Mouse (Mus musculus) intestine, embryonic 16.5 days (tissue): ENCODE results near the gene Olfr1511. TPM values are rescaled to one million over a fixed set of nuclear protein-coding genes. Genes with fewer than 3 reads are reported as not detected.
"Not testable (repeated sequence)": the region's sequence is repeated elsewhere in the genome, so short reads cannot be mapped to it uniquely, and the experiment has no call there.

Experiments used
- ATAC-seq: fragments of 200-750 bp; cut with Nextera tagmentation; 2 replicates; pipeline ENCODE4 v1.8.0; 2017; ENCODE audit warnings: moderate TSS enrichment, moderate library complexity
- H3K27ac ChIP-seq: fragments of 300-500 bp; sonication (generic); 2 replicates; pipeline ENCODE4 v1.5.1; 2014; ENCODE audit warnings: mild to moderate bottlenecking, low read length
- H3K27me3 ChIP-seq: fragments of 300-500 bp; sonication (generic); replicated peaks from 2 replicates; pipeline ENCODE4 v1.6.1; 2014; ENCODE audit warnings: low read length, control low read depth, mixed read lengths; ENCODE audit not compliant: control insufficient read depth, insufficient read depth
- H3K36me3 ChIP-seq: fragments of 300-500 bp; sonication (generic); 2 replicates; pipeline ENCODE4 v1.6.1; 2014; ENCODE audit warnings: low read length, control low read depth; ENCODE audit not compliant: control insufficient read depth, insufficient read depth
- H3K4me1 ChIP-seq: fragments of 300-500 bp; sonication (generic); 2 replicates; pipeline ENCODE4 v1.6.1; 2014; ENCODE audit warnings: low read length, control low read depth, mixed read lengths; ENCODE audit not compliant: control insufficient read depth, insufficient read depth
- H3K4me2 ChIP-seq: fragments of 300-500 bp; sonication (generic); 2 replicates; pipeline ENCODE4 v1.6.1; 2014; ENCODE audit warnings: low read depth, low read length, control low read depth
- H3K4me3 ChIP-seq: fragments of 300-500 bp; sonication (generic); 2 replicates; pipeline ENCODE4 v1.5.1; 2014; ENCODE audit warnings: mild to moderate bottlenecking, low read length
- H3K9ac ChIP-seq: fragments of 300-500 bp; sonication (generic); 2 replicates; pipeline ENCODE4 v1.6.1; 2014; ENCODE audit warnings: low read depth, low read length
- H3K9me3 ChIP-seq: fragments of 300-500 bp; sonication (generic); 2 replicates; pipeline ENCODE4 v1.6.1; 2016; ENCODE audit warnings: low read length, control low read depth; ENCODE audit not compliant: control insufficient read depth
- WGBS: fragments of 180-500 bp; shearing (Covaris S2); extraction: QIAGEN DNeasy Blood & Tissue Kit; methylation state at CpG from one replicate; pipeline ENCODE4 v1.1.7; 2014; 5-methylcytosine and 5-hydroxymethylcytosine counted together
- polyA plus RNA-seq: library from polyadenylated mRNA; unstranded; fragments of >200 nt; fragmentation: Nextera tagmentation; extraction: Ambion mirVana; gene quantifications from 2 replicates; pipeline ENCODE4 v1.2.1, GENCODE M21; 2015

Gene Olfr1511
- polyA plus RNA-seq: not detected in 2 replicates

GRCm38 (mm10) chr14:52397279-52397678 is at the start of gene Olfr1511:
Olfr1511 (minus strand) TSS chr14:52397379.
- Histone ChIP-seq H3K9ac (no peak within 1 kb of the TSS), H3K4me1 (no peaks in the 10 kb centered on the region), H3K9me3 (no peaks in the 10 kb centered on the region), H3K27me3 (no peaks in the 10 kb centered on the region), H3K4me2 (no peak within 1 kb of the TSS), H3K27ac (no peak within 1 kb of the TSS), H3K4me3 (no peak within 1 kb of the TSS), H3K36me3 (no peaks in the 10 kb centered on the region)
- 79% methylated on average over 4 of the region's 4 CpGs for WGBS
- no peak for ATAC-seq

- H3K27ac ChIP-seq: no peak within 1 kb of the TSS
These were observed 45.5 kb upstream of the Olfr1511 start, which contains the start of gene Olfr1509 for GRCm38 (mm10) chr14:52442690-52443089. Olfr1509 (plus strand) TSS chr14:52442990.

GRCm38 (mm10) chr14:52427686-52428085 is 30.5 kb upstream of the Olfr1511 start:
- Histone ChIP-seq H3K4me1 (no peaks in the 10 kb centered on the region), H3K36me3 (no peaks in the 10 kb centered on the region), H3K4me3 (no peak overlapping the region), H3K27me3 (no peaks in the 10 kb centered on the region), H3K9ac (no peak overlapping the region), H3K27ac (no peak overlapping the region), H3K4me2 (no peak overlapping the region), H3K9me3 (no peaks in the 10 kb centered on the region)
- ATAC-seq: no peak
- 94% methylated on average over 1 of the region's 1 CpGs for WGBS

More at GRCm38 (mm10) chr14:52442690-52443089, 45.5 kb upstream of the Olfr1511 start, which contains the start of gene Olfr1509:
- H3K36me3 ChIP-seq: no peaks in the 10 kb centered on the region
- H3K9ac ChIP-seq: no peak within 1 kb of the TSS
- no peak for ATAC-seq
- no peaks in the 10 kb centered on the region for H3K9me3 ChIP-seq
- H3K4me3 ChIP-seq: no peak within 1 kb of the TSS
- H3K4me2 ChIP-seq: no peak within 1 kb of the TSS
- H3K4me1 ChIP-seq: no peaks in the 10 kb centered on the region
- H3K27me3 ChIP-seq: no peaks in the 10 kb centered on the region

DNA sequence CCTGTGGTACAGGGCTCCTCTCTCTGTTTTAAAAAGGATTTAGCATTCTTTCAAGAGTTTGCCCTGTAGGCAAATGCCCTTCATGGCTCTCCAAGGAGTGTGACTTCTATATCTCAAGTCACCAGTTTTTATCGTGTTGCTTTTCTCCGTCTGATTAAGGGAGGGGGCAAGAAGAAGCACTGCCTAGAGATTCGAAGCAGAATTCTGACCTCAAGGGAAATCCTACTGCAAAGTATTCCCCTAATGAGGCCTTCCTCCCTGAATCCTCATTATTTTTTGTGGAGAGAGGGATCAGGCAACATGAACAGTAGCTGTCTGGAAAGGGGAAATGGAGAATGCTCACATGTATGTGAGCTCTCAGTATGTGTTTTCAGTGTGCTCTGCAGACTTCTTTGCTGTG is 17.1 kb upstream of the Olfr1511 start, which contains the start of gene Olfr1510:
TSS of gene Olfr1510 (minus strand) at position 101 of the 400 bp plus-strand sequence.
- Histone ChIP-seq H3K36me3 (no peaks in the 10 kb centered on the region), H3K4me3 (no peak within 1 kb of the TSS), H3K4me1 (no peaks in the 10 kb centered on the region), H3K9me3 (no peaks in the 10 kb centered on the region), H3K27me3 (no peaks in the 10 kb centered on the region), H3K27ac (no peak within 1 kb of the TSS), H3K9ac (no peak within 1 kb of the TSS), H3K4me2 (no peak within 1 kb of the TSS)
- no peak for ATAC-seq
- WGBS: 89% methylated on average over 3 of the region's 3 CpGs

DNA sequence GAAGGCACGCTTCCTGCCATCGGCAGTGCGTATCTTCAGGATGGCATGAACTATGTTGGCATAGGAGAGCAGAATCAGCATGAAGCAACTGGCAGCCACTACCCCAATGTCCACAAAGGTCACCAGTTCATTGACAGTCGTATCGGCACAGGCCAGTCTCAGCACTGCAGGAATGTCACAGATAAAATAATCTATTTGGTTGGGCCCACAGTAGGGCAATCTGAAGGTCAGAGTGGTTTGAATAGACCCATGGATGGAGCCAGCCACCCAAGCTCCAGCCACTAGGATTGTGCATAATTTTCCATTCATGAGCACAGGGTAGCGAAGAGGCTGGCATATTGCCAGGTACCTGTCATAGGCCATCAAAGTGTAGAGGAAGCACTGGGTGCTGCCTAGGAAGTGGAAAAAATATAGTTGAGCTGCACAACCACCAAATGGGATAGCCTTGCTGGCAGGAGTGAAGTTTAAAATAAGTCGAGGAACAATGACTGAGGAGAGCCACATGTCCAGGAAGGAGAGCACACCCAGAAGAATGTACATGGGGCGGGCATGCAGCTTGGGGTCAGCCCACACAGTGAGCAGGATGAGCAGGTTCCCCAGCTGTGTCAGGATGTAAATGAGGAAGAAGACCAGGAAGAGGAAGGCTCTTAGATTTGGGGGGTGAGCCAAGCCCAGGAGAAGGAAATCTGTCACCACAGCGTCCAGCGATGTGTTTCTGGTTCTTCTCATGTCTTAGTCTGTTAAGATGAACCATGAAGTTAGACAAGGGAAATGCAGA is 13.2 kb upstream of the Olfr1511 start:
- H3K9me3 ChIP-seq, ATAC-seq, H3K4me1 ChIP-seq, H3K36me3 ChIP-seq, H3K27ac ChIP-seq, H3K27me3 ChIP-seq, H3K4me2 ChIP-seq, H3K9ac ChIP-seq, H3K4me3 ChIP-seq: not testable (repeated sequence)
- 72% methylated on average over 7 of the region's 10 CpGs for WGBS

DNA sequence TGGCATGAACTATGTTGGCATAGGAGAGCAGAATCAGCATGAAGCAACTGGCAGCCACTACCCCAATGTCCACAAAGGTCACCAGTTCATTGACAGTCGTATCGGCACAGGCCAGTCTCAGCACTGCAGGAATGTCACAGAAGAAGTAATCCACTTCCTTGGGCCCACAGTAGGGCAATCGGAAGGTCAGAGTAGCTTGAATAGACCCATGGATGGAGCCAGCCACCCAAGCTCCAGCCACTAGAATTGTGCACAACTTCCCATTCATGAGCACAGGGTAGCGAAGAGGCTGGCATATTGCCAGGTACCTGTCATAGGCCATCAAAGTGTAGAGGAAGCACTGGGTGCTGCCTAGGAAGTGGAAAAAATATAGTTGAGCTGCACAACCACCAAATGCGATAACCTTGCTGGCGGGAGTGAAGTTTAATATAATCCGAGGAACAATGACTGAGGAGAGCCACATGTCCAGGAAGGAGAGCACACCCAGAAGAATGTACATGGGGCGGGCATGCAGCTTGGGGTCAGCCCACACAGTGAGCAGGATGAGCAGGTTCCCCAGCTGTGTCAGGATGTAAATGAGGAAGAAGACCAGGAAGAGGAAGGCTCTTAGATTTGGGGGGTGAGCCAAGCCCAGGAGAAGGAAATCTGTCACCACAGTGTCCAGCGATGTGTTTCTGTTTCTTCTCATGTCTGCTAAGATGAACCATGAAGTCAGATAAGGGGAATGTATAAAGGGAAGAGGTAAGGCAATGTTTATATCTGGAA is 6.9 kb downstream of the Olfr1511 start:
- H3K27me3 ChIP-seq, H3K4me3 ChIP-seq, H3K4me1 ChIP-seq, H3K4me2 ChIP-seq, H3K9ac ChIP-seq, H3K36me3 ChIP-seq, ATAC-seq, H3K9me3 ChIP-seq, H3K27ac ChIP-seq: not testable (repeated sequence)
- 78% methylated on average over 9 of the region's 9 CpGs for WGBS

- Histone ChIP-seq H3K4me2 (no peak within 1 kb of the TSS), H3K9ac (no peak within 1 kb of the TSS), H3K36me3 (no peaks in the 10 kb centered on the region), H3K27me3 (no peaks in the 10 kb centered on the region), H3K4me1 (no peaks in the 10 kb centered on the region), H3K9me3 (no peaks in the 10 kb centered on the region), H3K27ac (no peak within 1 kb of the TSS), H3K4me3 (no peak within 1 kb of the TSS)
- no peak for ATAC-seq
- WGBS: 86% methylated on average over 2 of the region's 2 CpGs
These were observed 18.1 kb downstream of the Olfr1511 start, which contains the start of gene Olfr1512 for GRCm38 (mm10) chr14:52379068-52379467. Olfr1512 (minus strand) TSS chr14:52379168.

DNA sequence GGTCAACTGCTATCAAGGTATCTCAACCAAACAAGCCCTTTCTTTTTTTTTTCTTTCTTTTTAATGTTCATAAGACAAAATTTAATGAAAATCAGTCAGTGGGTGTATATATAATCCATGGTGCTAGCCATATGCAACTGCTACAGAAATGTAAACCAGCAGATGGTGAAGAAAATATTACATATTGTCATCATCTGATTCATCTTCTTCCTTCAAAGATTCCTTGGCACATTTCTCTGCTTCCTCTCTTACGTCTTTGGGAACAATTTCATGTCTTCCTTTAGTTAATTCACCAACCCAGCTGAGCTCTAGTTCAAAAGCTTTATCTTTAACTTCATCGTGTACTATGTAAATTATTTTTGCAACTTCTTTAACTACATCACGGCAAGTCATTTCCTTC is 28.4 kb downstream of the Olfr1511 start:
- H3K36me3 ChIP-seq: no peaks in the 10 kb centered on the region
- no peaks in the 10 kb centered on the region for H3K27me3 ChIP-seq
- no peak for ATAC-seq
- H3K9me3 ChIP-seq: no peaks in the 10 kb centered on the region
- no peak overlapping the region for H3K9ac ChIP-seq
- H3K4me3 ChIP-seq: no peak overlapping the region
- no peak overlapping the region for H3K4me2 ChIP-seq
- H3K4me1 ChIP-seq: no peaks in the 10 kb centered on the region
- no peak overlapping the region for H3K27ac ChIP-seq
- 91% methylated on average over 3 of the region's 3 CpGs for WGBS

DNA sequence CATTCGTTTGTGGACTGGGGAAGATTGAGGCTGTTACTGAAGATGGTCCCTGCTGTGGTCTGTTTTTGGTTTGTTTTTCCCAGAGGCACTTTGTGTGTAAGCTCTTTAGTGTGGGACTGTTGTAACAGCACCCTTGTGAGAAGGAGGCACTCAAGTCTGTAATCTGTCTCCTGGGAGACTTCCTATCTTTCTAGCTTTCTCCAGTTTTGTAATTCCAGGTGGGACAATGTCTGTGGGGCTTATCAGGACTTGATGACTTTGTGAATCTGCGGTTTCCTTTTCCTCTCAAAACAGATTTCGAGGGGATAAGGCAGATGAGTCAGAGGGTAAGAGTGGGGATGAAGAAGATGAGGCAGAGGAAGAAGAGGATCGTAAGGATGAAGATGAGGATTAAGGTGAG is 40.9 kb downstream of the Olfr1511 start, which contains the start of gene Olfr1513:
TSS of gene Olfr1513 (minus strand) at position 101 of the 400 bp plus-strand sequence.
- H3K4me2 ChIP-seq: no peak within 1 kb of the TSS
- H3K27me3 ChIP-seq: no peaks in the 10 kb centered on the region
- no peaks in the 10 kb centered on the region for H3K4me1 ChIP-seq
- no peak for ATAC-seq
- WGBS: 68% methylated on average over 4 of the region's 4 CpGs
- no peak within 1 kb of the TSS for H3K27ac ChIP-seq
- H3K36me3 ChIP-seq: no peaks in the 10 kb centered on the region
- no peak within 1 kb of the TSS for H3K9ac ChIP-seq
- no peak within 1 kb of the TSS for H3K4me3 ChIP-seq
- no peaks in the 10 kb centered on the region for H3K9me3 ChIP-seq
